Comparison of ENCODE assay signal across 7 mouse cellular contexts in genomic region chr2:48950252-48950315, GRCm38 (mm10). TPM values are rescaled to one million over a fixed set of nuclear protein-coding genes. Genes with fewer than 3 reads are reported as not detected.
DNase-seq lines count a peak whose midpoint lies in the region; ATAC-seq and TF ChIP-seq lines count a peak whose summit lies in the region.

TSS of gene Orc4 (minus strand) at chr2:48950277.

- no peak for TF ChIP-seq RAD21 in CH12.LX (IDR thresholded peaks at IDR 0.05; ENCODE audit: low read depth, low read length)

- peak within 1 kb of the TSS; percentile 87 for H3K9ac ChIP-seq in CH12.LX (ENCODE audit: insufficient read depth, low read depth)
- peak within 1 kb of the TSS; percentile 87 for H3K9ac ChIP-seq in forebrain, embryonic 13.5 days
- H3K9ac ChIP-seq in hindbrain, embryonic 11.5 days (ENCODE audit: low read depth, low read length): peak within 1 kb of the TSS; percentile 85
- peak within 1 kb of the TSS; percentile 87 for H3K9ac ChIP-seq in liver, embryonic 14.5 days (replicated peaks)

- TF ChIP-seq CTCF in CH12.LX (conservative IDR thresholded peaks at IDR 0.05 in 1 of 2, IDR thresholded peaks at IDR 0.05 in 1 of 2; ENCODE audit: low read depth in 2 of 2, low read length in 2 of 2): no peak
- TF ChIP-seq CTCF in G1E (IDR thresholded peaks at IDR 0.05; ENCODE audit: low read depth, low read length): no peak
- TF ChIP-seq CTCF in liver, embryonic 14.5 days (IDR thresholded peaks at IDR 0.05; ENCODE audit: low read depth): no peak

- in situ Hi-C loops in CH12.LX (cut with MboI; ENCODE audit: low pct_ligation_motif_present, low pct_unique_long_range_greater_than_20kb, low sequenced_read_pairs): no loop called here

- peak within 1 kb of the TSS; percentile 67 to 96 (median 71) for H3K4me3 ChIP-seq in CH12.LX (replicated peaks in 1 of 3; ENCODE audit: low read depth in 2 of 3, low read length in 2 of 3, poor library complexity in 1 of 3)
- peak within 1 kb of the TSS; percentile 95 for H3K4me3 ChIP-seq in G1E (ENCODE audit: low read depth, low read length)
- H3K4me3 ChIP-seq in forebrain, embryonic 13.5 days: peak within 1 kb of the TSS; percentile 81
- peak within 1 kb of the TSS; percentile 89 for H3K4me3 ChIP-seq in hindbrain, embryonic 11.5 days (ENCODE audit: low read depth, low read length)
- H3K4me3 ChIP-seq in liver, embryonic 14.5 days (ENCODE audit: insufficient read depth in 1 of 2, low read depth in 2 of 2, low read length in 2 of 2): peak within 1 kb of the TSS; percentile 75 to 85

- TF ChIP-seq POLR2A in CH12.LX (IDR thresholded peaks at IDR 0.05; ENCODE audit: low read depth, low read length): no peak

- no peaks in the 10 kb centered on the region for H3K9me3 ChIP-seq in CH12.LX (replicated peaks; ENCODE audit: low read length)
- H3K9me3 ChIP-seq in G1E (replicated peaks): no peaks in the 10 kb centered on the region
- no peaks in the 10 kb centered on the region for H3K9me3 ChIP-seq in forebrain, embryonic 13.5 days (replicated peaks)
- H3K9me3 ChIP-seq in hindbrain, embryonic 11.5 days (ENCODE audit: control insufficient read depth, low read length): no peaks in the 10 kb centered on the region
- H3K9me3 ChIP-seq in liver, embryonic 14.5 days (ENCODE audit: control insufficient read depth, low read length): no peaks in the 10 kb centered on the region

- no peak for TF ChIP-seq EP300 in CH12.LX (IDR thresholded peaks at IDR 0.05; ENCODE audit: low read length)
- TF ChIP-seq EP300 in liver, embryonic 14.5 days (IDR thresholded peaks at IDR 0.05; ENCODE audit: low read depth): no peak

- no peaks in the 10 kb centered on the region for H3K27me3 ChIP-seq in CH12.LX (replicated peaks)
- H3K27me3 ChIP-seq in G1E (ENCODE audit: insufficient read depth, low read length): no peaks in the 10 kb centered on the region
- no peaks in the 10 kb centered on the region for H3K27me3 ChIP-seq in forebrain, embryonic 13.5 days
- H3K27me3 ChIP-seq in hindbrain, embryonic 11.5 days (ENCODE audit: control insufficient read depth, insufficient read depth, low read length): no peaks in the 10 kb centered on the region
- no peaks in the 10 kb centered on the region for H3K27me3 ChIP-seq in liver, embryonic 14.5 days (ENCODE audit: control insufficient read depth, insufficient read depth, low read length)

- dilution Hi-C loops in CH12.LX (cut with MboI; ENCODE audit: extremely low pct_ligation_motif_present, extremely low pct_unique_long_range_greater_than_20kb, low sequenced_read_pairs): no loop called here

- DNase-seq in CH12.LX (ENCODE audit: extremely low read depth): no peak
- DNase-seq in G1E (ENCODE audit: low spot score): no peak
- no peak for DNase-seq in hindbrain, embryonic 11.5 days (ENCODE audit: low spot score)
- DNase-seq in liver, embryonic 14.5 days (ENCODE audit: low read depth in 3 of 3, low spot score in 3 of 3): no peak
- no peak for DNase-seq in B cell, adult 2 months
- no peak for DNase-seq in thymus, postnatal 25 days

- H3K4me2 ChIP-seq in CH12.LX (ENCODE audit: insufficient read depth, low read depth, poor library complexity, severe bottlenecking): peak within 1 kb of the TSS; percentile 10
- peak within 1 kb of the TSS; percentile 71 for H3K4me2 ChIP-seq in forebrain, embryonic 13.5 days
- H3K4me2 ChIP-seq in hindbrain, embryonic 11.5 days (replicated peaks; ENCODE audit: low read depth, low read length): peak within 1 kb of the TSS; percentile 47
- H3K4me2 ChIP-seq in liver, embryonic 14.5 days (ENCODE audit: low read depth): peak within 1 kb of the TSS; percentile 80

- H3K27ac ChIP-seq in CH12.LX (ENCODE audit: insufficient read depth, low read depth): peak within 1 kb of the TSS; percentile 93
- H3K27ac ChIP-seq in forebrain, embryonic 13.5 days: peak within 1 kb of the TSS; percentile 95
- H3K27ac ChIP-seq in hindbrain, embryonic 11.5 days (ENCODE audit: low read depth, low read length): peak within 1 kb of the TSS; percentile 91
- peak within 1 kb of the TSS; percentile 66 for H3K27ac ChIP-seq in liver, embryonic 14.5 days

- ATAC-seq in G1E (ENCODE audit: extremely low read depth, insufficient number of reproducible peaks, low FRiP score, poor library complexity, severe bottlenecking): no peak
- no peak for ATAC-seq in forebrain, embryonic 13.5 days
- no peak for ATAC-seq in hindbrain, embryonic 11.5 days (ENCODE audit: low FRiP score)
- no peak for ATAC-seq in liver, embryonic 14.5 days (ENCODE audit: insufficient read depth)

- peaks cover 41% of the 10 kb centered on the region for H3K79me2 ChIP-seq in CH12.LX (replicated peaks; ENCODE audit: control insufficient read depth, extremely low read depth, insufficient read depth, poor library complexity, severe bottlenecking)

- H3K4me1 ChIP-seq in CH12.LX (ENCODE audit: control insufficient read depth in 1 of 2, insufficient read depth in 2 of 2): peaks cover 0 to 15% of the 10 kb centered on the region in 2 experiments; a peak in 1 of 4 replicates
- peaks cover 9% of the 10 kb centered on the region for H3K4me1 ChIP-seq in G1E (ENCODE audit: insufficient read depth, low read depth, low read length)
- peaks cover 18% of the 10 kb centered on the region for H3K4me1 ChIP-seq in forebrain, embryonic 13.5 days
- no peaks in the 10 kb centered on the region for H3K4me1 ChIP-seq in hindbrain, embryonic 11.5 days (replicated peaks; ENCODE audit: control insufficient read depth, insufficient read depth, low read length)
- peaks cover 3 to 4% of the 10 kb centered on the region in 2 experiments for H3K4me1 ChIP-seq in liver, embryonic 14.5 days (replicated peaks; ENCODE audit: control insufficient read depth in 2 of 2, insufficient read depth in 2 of 2, low read length in 1 of 2)

- no peaks in the 10 kb centered on the region for H3K36me3 ChIP-seq in CH12.LX (replicated peaks in 1 of 2; ENCODE audit: control insufficient read depth in 1 of 2, insufficient read depth in 1 of 2, low read length in 1 of 2)
- no peaks in the 10 kb centered on the region for H3K36me3 ChIP-seq in G1E (replicated peaks)
- no peaks in the 10 kb centered on the region for H3K36me3 ChIP-seq in forebrain, embryonic 13.5 days (ENCODE audit: poor library complexity, severe bottlenecking)
- no peaks in the 10 kb centered on the region for H3K36me3 ChIP-seq in hindbrain, embryonic 11.5 days (ENCODE audit: control insufficient read depth, insufficient read depth, low read length)
- no peaks in the 10 kb centered on the region for H3K36me3 ChIP-seq in liver, embryonic 14.5 days (replicated peaks; ENCODE audit: control insufficient read depth, insufficient read depth, low read depth)

- 0% methylated on average over 2 of the region's 2 CpGs for WGBS in forebrain, embryonic 13.5 days
- WGBS in hindbrain, embryonic 11.5 days: 0% methylated on average over 2 of the region's 2 CpGs
- WGBS in liver, embryonic 14.5 days (ENCODE audit: insufficient replicate concordance): 0% methylated on average over 2 of the region's 2 CpGs

TF ChIP-seq in CH12.LX, 34 proteins besides CTCF, POLR2A, EP300 and RAD21:
- TF ChIP-seq JUND (conservative IDR thresholded peaks at IDR 0.05; ENCODE audit: low read depth, low read length): no peak
- TF ChIP-seq ELF1 (IDR thresholded peaks at IDR 0.05; ENCODE audit: low read depth, low read length): no peak
- TF ChIP-seq SMC3 (IDR thresholded peaks at IDR 0.05; ENCODE audit: low read depth, low read length): no peak
- no peak for TF ChIP-seq USF2 (conservative IDR thresholded peaks at IDR 0.05; ENCODE audit: low read depth, low read length)
- TF ChIP-seq CHD1 (IDR thresholded peaks at IDR 0.05; ENCODE audit: low read depth, low read length): no peak
- no peak for TF ChIP-seq GABPA (IDR thresholded peaks at IDR 0.05; ENCODE audit: insufficient replicate concordance, low read depth, low read length)
- no peak for TF ChIP-seq ZKSCAN1 (IDR thresholded peaks at IDR 0.05; ENCODE audit: borderline replicate concordance, low read depth, low read length)
- TF ChIP-seq PAX5 (IDR thresholded peaks at IDR 0.05; ENCODE audit: low read length): no peak
- TF ChIP-seq BHLHE40 (IDR thresholded peaks at IDR 0.05; ENCODE audit: low read depth, low read length): no peak
- no peak for TF ChIP-seq RCOR1 (conservative IDR thresholded peaks at IDR 0.05; ENCODE audit: low read depth, low read length)
- TF ChIP-seq MYC (IDR thresholded peaks at IDR 0.05; ENCODE audit: low read depth, low read length): no peak

RNA-seq across cellular contexts. Expression of gene Orc4, which starts in this region (rescaled TPM):
- 42.5 and 56.1 TPM in 2 replicates for total RNA-seq in CH12.LX (2012; rRNA removed)
- 180 and 233 TPM in 2 replicates for total RNA-seq in CH12.LX (2014; rRNA removed)
- polyA plus RNA-seq in CH12.LX (2012; ENCODE audit: insufficient read length, low read depth): 80.4 and 91.7 TPM in 2 replicates
- 340 and 363 TPM in 2 replicates for total RNA-seq in G1E (2014; fragmentation: Nextera tagmentation)
- 194 and 233 TPM in 2 replicates for total RNA-seq in G1E (2017)
- polyA plus RNA-seq in G1E (2012): 22.1 and 23.7 TPM in 2 replicates
- polyA plus RNA-seq in forebrain, embryonic 13.5 days (2015; fragmentation: Nextera tagmentation; extraction: Ambion mirVana): 112 and 116 TPM in 2 replicates
- 136 and 143 TPM in 2 replicates for polyA plus RNA-seq in hindbrain, embryonic 11.5 days (2014; fragmentation: Nextera tagmentation; extraction: Ambion mirVana)
- 18.2 and 22.0 TPM in 2 replicates for polyA plus RNA-seq in liver, embryonic 14.5 days (2012; rRNA removed)
- 37.4 and 40.4 TPM in 2 replicates for polyA plus RNA-seq in liver, embryonic 14.5 days (2014; fragmentation: Nextera tagmentation; extraction: Ambion mirVana)

Comparison
In these comparisons a context has a peak if more than half of its experiments do, and no peak if none do; other contexts are left out.
1. H3K4me2 ChIP-seq: peak in every context shown above with its lines; median percentile 80 in liver, embryonic 14.5 days; 71 in forebrain, embryonic 13.5 days; 47 in hindbrain, embryonic 11.5 days; 10 in CH12.LX.